Mouse (Mus musculus): Measurements from ENCODE around the gene Slc8a1.

DNA sequence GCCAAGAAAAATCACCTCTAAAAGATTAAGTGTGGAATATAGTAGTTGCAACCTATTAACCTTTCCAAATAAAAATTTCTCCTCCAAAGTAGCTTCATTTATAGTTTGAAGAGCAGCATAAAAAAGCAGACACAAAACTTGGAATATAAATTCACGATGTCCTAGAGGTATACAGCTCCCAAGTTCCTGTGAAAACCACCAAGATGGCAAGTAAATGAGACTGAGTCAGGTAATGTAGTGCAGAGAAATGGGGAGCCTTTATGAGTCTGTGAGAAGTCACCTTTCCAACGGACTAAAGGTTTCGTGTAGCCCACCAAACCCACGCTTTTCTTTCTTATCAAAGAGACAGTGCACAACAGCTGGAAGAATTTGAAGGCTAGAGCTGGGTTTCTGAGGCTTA is 224.2 kb downstream of the Slc8a1 start:
- TF ChIP-seq NELFE (IDR thresholded peaks at IDR 0.05; ENCODE audit: low read depth, low read length), result no peak
- TF ChIP-seq GABPA (IDR thresholded peaks at IDR 0.05; ENCODE audit: insufficient replicate concordance, low read depth, low read length), result no peak
- no peak for TF ChIP-seq HCFC1 (IDR thresholded peaks at IDR 0.05; ENCODE audit: low read depth, low read length)
- TF ChIP-seq USF1 (IDR thresholded peaks at IDR 0.05; ENCODE audit: low read depth, low read length), result no peak
- no peak for TF ChIP-seq CTCF (conservative IDR thresholded peaks at IDR 0.05 in 1 of 2, IDR thresholded peaks at IDR 0.05 in 1 of 2; ENCODE audit: low read depth in 2 of 2, low read length in 2 of 2)
- TF ChIP-seq POLR2A (IDR thresholded peaks at IDR 0.05; ENCODE audit: low read depth, low read length), result no peak
- TF ChIP-seq ZNF384 (IDR thresholded peaks at IDR 0.05; ENCODE audit: low read depth, low read length), result no peak
- no peak for TF ChIP-seq POLR2AphosphoS2 (IDR thresholded peaks at IDR 0.05; ENCODE audit: low read depth, low read length)
- TF ChIP-seq ZC3H11A (IDR thresholded peaks at IDR 0.05; ENCODE audit: low read depth, low read length), result no peak
